Mouse (Mus musculus) liver, embryonic 14.5 days (tissue): ENCODE data around the gene D7Ertd443e.

Experiments
- CTCF ChIP-seq: IDR thresholded peaks from 2 replicates; pipeline ENCODE4 v1.5.1; 2016; ENCODE audit warnings: antibody characterized with exemption, low read depth, control low read depth
- EP300 ChIP-seq: IDR thresholded peaks from 2 replicates; pipeline ENCODE4 v1.6.1; 2016; ENCODE audit warnings: antibody characterized with exemption, low read depth

GRCm38 (mm10) chr7:134235552-134235951 lies 149.9 kb downstream of the D7Ertd443e start:
- TF ChIP-seq CTCF (no peak), EP300 (no peak)
